Mouse (Mus musculus) midbrain, embryonic 16.5 days (tissue): ENCODE data around the gene Ubald1. TPM values are rescaled to one million over a fixed set of nuclear protein-coding genes. Genes with fewer than 3 reads are reported as not detected.

Source experiments
- ATAC-seq: fragments of 200-750 bp; cut with Nextera tagmentation; 2 replicates; pipeline ENCODE4 v1.8.0; 2017; ENCODE audit warnings: moderate TSS enrichment
- H3K27ac ChIP-seq: fragments of 300-500 bp; sonication (generic); 2 replicates; pipeline ENCODE4 v1.5.1; 2014; ENCODE audit warnings: mild to moderate bottlenecking, low read length, mixed read lengths
- H3K27me3 ChIP-seq: fragments of 300-500 bp; sonication (generic); 2 replicates; pipeline ENCODE4 v1.6.1; 2014; ENCODE audit warnings: low read depth, low read length, mixed read lengths; ENCODE audit not compliant: control insufficient read depth, insufficient read depth
- H3K36me3 ChIP-seq: fragments of 300-500 bp; sonication (generic); 2 replicates; pipeline ENCODE4 v1.6.1; 2014; ENCODE audit warnings: mild to moderate bottlenecking, low read length, moderate library complexity, mixed read lengths; ENCODE audit not compliant: control insufficient read depth, insufficient read depth
- H3K4me1 ChIP-seq: fragments of 300-500 bp; sonication (generic); 2 replicates; pipeline ENCODE4 v1.6.1; 2014; ENCODE audit warnings: mild to moderate bottlenecking, low read length, mixed read lengths; ENCODE audit not compliant: control insufficient read depth, insufficient read depth
- H3K4me2 ChIP-seq: fragments of 300-500 bp; sonication (generic); 2 replicates; pipeline ENCODE4 v1.6.1; 2014; ENCODE audit warnings: mild to moderate bottlenecking, low read length, mixed read lengths
- H3K4me3 ChIP-seq: fragments of 300-500 bp; sonication (generic); 2 replicates; pipeline ENCODE4 v1.5.1; 2014; ENCODE audit warnings: low read depth, mild to moderate bottlenecking, low read length, moderate library complexity, mixed read lengths
- H3K9ac ChIP-seq: fragments of 300-500 bp; sonication (generic); 2 replicates; pipeline ENCODE4 v1.6.1; 2014; ENCODE audit warnings: low read depth, low read length, mixed read lengths
- H3K9me3 ChIP-seq: fragments of 300-500 bp; sonication (generic); replicated peaks from 2 replicates; pipeline ENCODE4 v1.6.1; 2014; ENCODE audit warnings: mild to moderate bottlenecking, low read length, mixed read lengths; ENCODE audit not compliant: control insufficient read depth, poor library complexity, severe bottlenecking
- WGBS: fragments of 180-500 bp; shearing (Covaris S2); extraction: QIAGEN DNeasy Blood & Tissue Kit; methylation state at CpG from one replicate; pipeline ENCODE4 v1.1.7; 2014; 5-methylcytosine and 5-hydroxymethylcytosine counted together
- polyA plus RNA-seq: library from polyadenylated mRNA; unstranded; fragments of >200 nt; fragmentation: Nextera tagmentation; extraction: Ambion mirVana; gene quantifications from 2 replicates; pipeline ENCODE4 v1.2.1, GENCODE M21; 2015

Gene Ubald1
- polyA plus RNA-seq, 1 experiment from 2014 or later = 63.3 TPM

- H3K4me3 ChIP-seq = no peak overlapping the region
- H3K4me1 ChIP-seq = no peaks in the 10 kb centered on the region
- H3K27me3 ChIP-seq = no peaks in the 10 kb centered on the region
- no peak overlapping the region for H3K9ac ChIP-seq
- no peaks in the 10 kb centered on the region for H3K9me3 ChIP-seq
- ATAC-seq = peak; percentile 32; the same call in 1 of the 2 replicates
- H3K4me2 ChIP-seq = no peak overlapping the region
- H3K27ac ChIP-seq = peak overlapping the region; percentile 40
- 80% methylated on average over 11 of the region's 11 CpGs for WGBS
- peaks cover 42% of the 10 kb centered on the region for H3K36me3 ChIP-seq
Measured at GRCm38 (mm10) chr16:4912907-4913782, 33.0 kb upstream of the Ubald1 start.

- Histone ChIP-seq H3K4me2 (no peak overlapping the region), H3K9me3 (no peaks in the 10 kb centered on the region), H3K27ac (no peak overlapping the region), H3K4me3 (no peak overlapping the region), H3K9ac (no peak overlapping the region), H3K36me3 (peaks cover 41% of the 10 kb centered on the region), H3K4me1 (no peaks in the 10 kb centered on the region), H3K27me3 (no peaks in the 10 kb centered on the region)
- ATAC-seq = no peak
- 75% methylated on average over 10 of the region's 10 CpGs for WGBS
Measured at GRCm38 (mm10) chr16:4912074-4912648, 32.0 kb upstream of the Ubald1 start.

- 95% methylated on average over 8 of the region's 8 CpGs for WGBS
- no peaks in the 10 kb centered on the region for H3K27me3 ChIP-seq
- H3K4me3 ChIP-seq = no peak overlapping the region
- H3K9ac ChIP-seq = no peak overlapping the region
- no peak for ATAC-seq
- H3K4me1 ChIP-seq = no peaks in the 10 kb centered on the region
- peaks cover 28% of the 10 kb centered on the region for H3K36me3 ChIP-seq
- no peak overlapping the region for H3K27ac ChIP-seq
- no peak overlapping the region for H3K4me2 ChIP-seq
- no peaks in the 10 kb centered on the region for H3K9me3 ChIP-seq
Measured at GRCm38 (mm10) chr16:4910758-4911157, 30.6 kb upstream of the Ubald1 start.

- no peak overlapping the region for H3K27ac ChIP-seq
- no peak overlapping the region for H3K4me2 ChIP-seq
- ATAC-seq = no peak
- H3K27me3 ChIP-seq = no peaks in the 10 kb centered on the region
- no peak overlapping the region for H3K4me3 ChIP-seq
- no peaks in the 10 kb centered on the region for H3K9me3 ChIP-seq
- peaks cover 28% of the 10 kb centered on the region for H3K36me3 ChIP-seq
- WGBS = 100% methylated on average over 2 of the region's 2 CpGs
- no peak overlapping the region for H3K9ac ChIP-seq
- H3K4me1 ChIP-seq = no peaks in the 10 kb centered on the region
Measured at GRCm38 (mm10) chr16:4909745-4910144, 29.6 kb upstream of the Ubald1 start.

- H3K27ac ChIP-seq = no peak overlapping the region
Measured at GRCm38 (mm10) chr16:4907972-4908371, 27.9 kb upstream of the Ubald1 start.

GRCm38 (mm10) chr16:4907386-4907785, 27.3 kb upstream of the Ubald1 start:
- Histone ChIP-seq H3K36me3 (peaks cover 24% of the 10 kb centered on the region), H3K9me3 (no peaks in the 10 kb centered on the region), H3K9ac (no peak overlapping the region), H3K27me3 (no peaks in the 10 kb centered on the region), H3K27ac (no peak overlapping the region), H3K4me3 (no peak overlapping the region), H3K4me2 (no peak overlapping the region), H3K4me1 (no peaks in the 10 kb centered on the region)
- WGBS = 84% methylated on average over 2 of the region's 2 CpGs
- ATAC-seq = no peak

More at GRCm38 (mm10) chr16:4907972-4908371, 27.9 kb upstream of the Ubald1 start:
- peaks cover 24% of the 10 kb centered on the region for H3K36me3 ChIP-seq
- H3K4me3 ChIP-seq = no peak overlapping the region
- WGBS = 54% methylated on average over 5 of the region's 5 CpGs
- no peak overlapping the region for H3K4me2 ChIP-seq
- no peaks in the 10 kb centered on the region for H3K4me1 ChIP-seq
- no peak for ATAC-seq
- no peaks in the 10 kb centered on the region for H3K9me3 ChIP-seq
- no peaks in the 10 kb centered on the region for H3K27me3 ChIP-seq
- no peak overlapping the region for H3K9ac ChIP-seq

GRCm38 (mm10) chr16:4906559-4906958, 26.4 kb upstream of the Ubald1 start:
- H3K4me1 ChIP-seq = no peaks in the 10 kb centered on the region
- H3K27ac ChIP-seq = no peak overlapping the region
- ATAC-seq = no peak
- H3K4me2 ChIP-seq = no peak overlapping the region
- H3K27me3 ChIP-seq = no peaks in the 10 kb centered on the region
- H3K9me3 ChIP-seq = no peaks in the 10 kb centered on the region
- no peak overlapping the region for H3K9ac ChIP-seq
- peaks cover 16% of the 10 kb centered on the region for H3K36me3 ChIP-seq
- no peak overlapping the region for H3K4me3 ChIP-seq

- H3K4me3 ChIP-seq = no peak overlapping the region
- H3K4me2 ChIP-seq = no peak overlapping the region
- no peak overlapping the region for H3K27ac ChIP-seq
- no peaks in the 10 kb centered on the region for H3K9me3 ChIP-seq
- 65% methylated on average over 1 of the region's 1 CpGs for WGBS
- no peak for ATAC-seq
- H3K4me1 ChIP-seq = peaks cover 2% of the 10 kb centered on the region; the same call in 1 of the 2 replicates
- no peak overlapping the region for H3K9ac ChIP-seq
- H3K36me3 ChIP-seq = peaks cover 8% of the 10 kb centered on the region
- no peaks in the 10 kb centered on the region for H3K27me3 ChIP-seq
Measured at GRCm38 (mm10) chr16:4905591-4905990, 25.5 kb upstream of the Ubald1 start.

- no peak for ATAC-seq
Measured at GRCm38 (mm10) chr16:4904878-4905277, 24.8 kb upstream of the Ubald1 start.

More at GRCm38 (mm10) chr16:4904878-4905277, 24.8 kb upstream of the Ubald1 start:
- H3K9me3 ChIP-seq = no peaks in the 10 kb centered on the region
- H3K4me2 ChIP-seq = no peak overlapping the region
- peaks cover 5% of the 10 kb centered on the region for H3K36me3 ChIP-seq
- H3K4me3 ChIP-seq = no peak overlapping the region
- H3K27ac ChIP-seq = no peak overlapping the region
- WGBS = 88% methylated on average over 3 of the region's 3 CpGs
- H3K9ac ChIP-seq = no peak overlapping the region
- H3K4me1 ChIP-seq = peaks cover 2% of the 10 kb centered on the region; the same call in 1 of the 2 replicates
- no peaks in the 10 kb centered on the region for H3K27me3 ChIP-seq
